Mouse (Mus musculus) myocyte (in vitro differentiated cells): ENCODE data around the gene Txndc15. TPM values are rescaled to one million over a fixed set of nuclear protein-coding genes. Genes with fewer than 3 reads are reported as not detected.
"Not testable (repeated sequence)": the region's sequence is repeated elsewhere in the genome, so short reads cannot be mapped to it uniquely, and the experiment has no call there.

Source experiments
- H3K27me3 ChIP-seq: one replicate; pipeline ENCODE4 v1.6.1; 2011; ENCODE audit not compliant: control insufficient read depth, insufficient read depth, insufficient read length
- H3K36me3 ChIP-seq: one replicate; pipeline ENCODE4 v1.6.1; 2011; ENCODE audit not compliant: control insufficient read depth, insufficient read depth
- H3K4me2 ChIP-seq: one replicate; pipeline ENCODE4 v1.6.1; 2011; ENCODE audit warnings: low read depth, control low read depth
- H3K4me3 ChIP-seq: one replicate; pipeline ENCODE4 v1.5.1; 2011; ENCODE audit warnings: mild to moderate bottlenecking, control low read depth, moderate library complexity
- H3K79me2 ChIP-seq: one replicate; pipeline ENCODE4 v1.6.1; 2011; ENCODE audit not compliant: control insufficient read depth, insufficient read depth
- H3ac ChIP-seq: one replicate; pipeline ENCODE4 v1.6.1; 2011; ENCODE audit not compliant: control insufficient read depth, insufficient read length
- CEBPB ChIP-seq: IDR thresholded peaks from 2 replicates; pipeline ENCODE4 v1.6.1; 2011; ENCODE audit warnings: mild to moderate bottlenecking, moderate library complexity; ENCODE audit not compliant: poor library complexity, insufficient read depth, severe bottlenecking
- E2F4 ChIP-seq: IDR thresholded peaks from one replicate; pipeline ENCODE4 v1.6.1; 2011; ENCODE audit warnings: mild to moderate bottlenecking, control low read depth, moderate library complexity; ENCODE audit not compliant: insufficient read depth
- MAX ChIP-seq: IDR thresholded peaks from one replicate; pipeline ENCODE4 v1.6.1; 2011; ENCODE audit warnings: low read depth, mild to moderate bottlenecking, control low read depth
- MYOD1 ChIP-seq, 3 experiments: IDR thresholded peaks; one replicate each; pipeline ENCODE4 v1.6.1; 2011; ENCODE audit warnings: control low read depth in 2 of 3, low read depth in 2 of 3, mild to moderate bottlenecking in 2 of 3, moderate library complexity in 1 of 3; ENCODE audit not compliant: insufficient read length in 2 of 3, control insufficient read depth in 1 of 3
- MYOG ChIP-seq, 3 experiments: IDR thresholded peaks; one replicate each; pipeline ENCODE4 v1.6.1; 2011; ENCODE audit warnings: control low read depth in 2 of 3, low read depth in 2 of 3, mild to moderate bottlenecking in 2 of 3; ENCODE audit not compliant: insufficient read length in 2 of 3, control insufficient read depth in 1 of 3, insufficient read depth in 1 of 3
- POLR2A ChIP-seq: IDR thresholded peaks from one replicate; pipeline ENCODE4 v1.6.1; 2011; ENCODE audit warnings: low read depth, mild to moderate bottlenecking, control low read depth, moderate library complexity; ENCODE audit not compliant: insufficient read length
- POLR2AphosphoS2 ChIP-seq: IDR thresholded peaks from one replicate; pipeline ENCODE4 v1.6.1; 2011; ENCODE audit warnings: low read depth, control low read depth; ENCODE audit not compliant: insufficient read length
- REST ChIP-seq: IDR thresholded peaks from one replicate; pipeline ENCODE4 v1.6.1; 2011; ENCODE audit warnings: mild to moderate bottlenecking, control low read depth, moderate library complexity; ENCODE audit not compliant: insufficient read depth, insufficient read length
- SRF ChIP-seq: IDR thresholded peaks from one replicate; pipeline ENCODE4 v1.6.1; 2011; ENCODE audit warnings: low read depth; ENCODE audit not compliant: control insufficient read depth, insufficient read length
- TCF12 ChIP-seq: IDR thresholded peaks from one replicate; pipeline ENCODE4 v1.6.1; 2011; ENCODE audit warnings: mild to moderate bottlenecking, control low read depth; ENCODE audit not compliant: poor library complexity, insufficient read depth, severe bottlenecking
- TCF3 ChIP-seq: IDR thresholded peaks from one replicate; pipeline ENCODE4 v1.6.1; 2011; ENCODE audit warnings: low read depth, control low read depth; ENCODE audit not compliant: insufficient read length
- USF1 ChIP-seq: IDR thresholded peaks from one replicate; pipeline ENCODE4 v1.6.1; 2011; ENCODE audit warnings: low read depth, mild to moderate bottlenecking, control low read depth, moderate library complexity
- polyA plus RNA-seq: library from polyadenylated mRNA; unstranded; fragments of >200 nt; fragmentation: generic; extraction: Trizol; gene quantifications from one replicate; pipeline ENCODE4 v1.2.1, GENCODE M21; 2012; ENCODE audit warnings: missing spikeins

Gene Txndc15
- polyA plus RNA-seq, 1 experiment: 41.7 TPM

DNA sequence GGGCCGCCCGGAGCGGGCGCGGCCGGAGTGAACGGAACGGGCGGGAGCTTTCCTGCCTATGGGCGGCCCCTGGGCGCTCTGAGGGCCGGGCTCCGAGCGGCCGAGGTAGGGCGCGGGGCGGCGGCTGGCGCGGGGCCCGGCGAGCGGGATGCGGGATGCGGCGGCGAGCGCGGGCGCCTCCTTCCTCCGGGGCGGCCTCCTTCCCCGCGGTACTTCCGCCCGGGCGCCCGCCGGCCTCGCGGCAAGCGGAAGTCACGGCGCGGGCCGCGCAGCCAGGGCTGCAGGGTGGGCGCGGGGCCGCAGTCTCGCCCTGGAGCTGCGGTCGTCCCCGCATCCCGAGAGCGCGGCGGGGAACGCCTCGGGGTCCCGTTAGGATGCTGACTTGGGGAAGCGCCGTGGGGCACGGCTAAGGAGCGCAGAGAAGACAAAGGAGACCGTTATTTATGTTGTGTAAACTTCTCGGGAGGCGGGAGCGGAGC lies 21.2 kb upstream of the Txndc15 start:
- TF ChIP-seq MYOD1 (IDR thresholded peaks at IDR 0.05; ENCODE audit: control insufficient read depth in 1 of 3, insufficient read length in 2 of 3, low read depth in 2 of 3) (no peak), POLR2A (peak; percentile 31)
- Histone ChIP-seq H3ac (peak overlapping the region; percentile 83), H3K36me3 (no peaks in the 10 kb centered on the region), H3K4me2 (peak overlapping the region; percentile 91), H3K27me3 (no peaks in the 10 kb centered on the region), H3K4me3 (peak overlapping the region; percentile 52), H3K79me2 (peaks cover 50% of the 10 kb centered on the region)

DNA sequence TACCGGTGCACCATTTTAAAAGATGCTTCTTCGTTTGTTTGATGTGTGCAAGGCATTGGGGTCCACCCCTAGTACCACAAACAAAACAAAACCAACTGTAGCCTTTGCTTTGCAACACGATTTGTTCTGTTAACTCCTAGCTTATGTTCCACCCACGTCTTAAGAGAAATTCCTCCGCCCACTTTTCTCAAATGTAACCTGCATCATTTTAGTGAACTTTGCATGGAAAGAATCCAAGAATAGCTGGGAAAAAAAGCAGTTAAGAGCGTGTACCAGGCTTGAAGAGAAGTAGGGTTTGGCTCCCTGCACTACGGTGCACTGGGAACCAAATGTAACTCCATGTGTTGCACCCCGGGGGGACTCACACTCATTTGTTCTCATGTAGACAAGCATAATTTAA lies 20.3 kb upstream of the Txndc15 start:
- Histone ChIP-seq H3K27me3 (no peaks in the 10 kb centered on the region), H3K36me3 (no peaks in the 10 kb centered on the region), H3K4me3 (peak overlapping the region; percentile 52), H3ac (peak overlapping the region; percentile 83), H3K79me2 (peaks cover 58% of the 10 kb centered on the region), H3K4me2 (peak overlapping the region; percentile 91)
- TF ChIP-seq USF1 (no peak), MYOD1 (IDR thresholded peaks at IDR 0.05; ENCODE audit: control insufficient read depth in 1 of 3, insufficient read length in 2 of 3, low read depth in 2 of 3) (no peak), MAX (no peak), REST (no peak), SRF (no peak), MYOG (IDR thresholded peaks at IDR 0.05; ENCODE audit: control insufficient read depth in 1 of 3, insufficient read depth in 1 of 3, insufficient read length in 2 of 3, low read depth in 2 of 3) (no peak), TCF3 (no peak), E2F4 (no peak), POLR2A (no peak)

DNA sequence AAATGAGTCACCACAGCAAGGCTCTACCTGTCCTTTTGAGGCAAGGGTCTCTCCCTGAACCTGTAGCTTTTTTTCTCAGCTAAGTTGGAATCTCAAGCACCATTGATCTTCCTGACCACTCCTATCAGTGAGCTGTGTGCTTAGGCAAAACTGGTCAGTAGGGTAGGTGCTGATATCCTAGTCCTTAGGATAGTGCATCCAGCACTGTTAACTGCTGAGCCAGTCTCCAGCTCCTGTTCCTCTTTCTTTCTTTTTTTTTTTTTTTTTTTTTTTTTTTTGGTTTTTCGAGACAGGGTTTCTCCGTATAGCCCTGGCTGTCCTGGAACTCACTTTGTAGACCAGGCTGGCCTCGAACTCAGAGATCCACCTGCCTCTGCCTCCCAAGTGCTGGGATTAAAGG lies 18.5 kb upstream of the Txndc15 start:
- not testable (repeated sequence) for H3K36me3 ChIP-seq, H3K4me2 ChIP-seq, H3ac ChIP-seq, H3K27me3 ChIP-seq, H3K4me3 ChIP-seq
- H3K79me2 ChIP-seq: peaks cover 74% of the 10 kb centered on the region

DNA sequence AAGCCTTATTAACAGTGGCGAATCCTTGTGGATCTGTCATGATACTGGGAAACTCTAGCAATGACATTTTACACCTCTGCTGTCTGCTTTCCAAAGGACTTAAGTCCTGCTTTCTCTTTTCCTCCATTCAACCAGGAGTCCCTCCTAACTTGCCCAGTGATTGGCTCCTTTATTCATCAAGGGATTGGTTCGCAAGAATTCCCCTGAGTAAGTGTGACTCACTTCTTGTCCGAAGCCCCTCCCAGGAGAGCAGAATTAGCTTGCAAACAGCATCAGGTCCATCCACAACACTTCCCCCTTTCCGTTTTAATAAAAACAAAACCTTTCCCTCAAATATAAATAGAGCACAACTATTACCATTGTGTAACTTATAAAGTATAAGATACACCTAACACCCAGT lies 10.1 kb upstream of the Txndc15 start:
- no peaks in the 10 kb centered on the region for H3K27me3 ChIP-seq
- H3K4me3 ChIP-seq: no peak overlapping the region
- peaks cover 30% of the 10 kb centered on the region for H3K36me3 ChIP-seq
- H3K79me2 ChIP-seq: peaks cover 39% of the 10 kb centered on the region
- no peak overlapping the region for H3ac ChIP-seq
- no peak overlapping the region for H3K4me2 ChIP-seq
- no peak for TF ChIP-seq CEBPB
- no peak for TF ChIP-seq E2F4
- TF ChIP-seq TCF3: no peak
- TF ChIP-seq POLR2A: no peak
- TF ChIP-seq MAX: no peak
- TF ChIP-seq USF1: no peak
- no peak for TF ChIP-seq SRF
- no peak for TF ChIP-seq MYOD1 (IDR thresholded peaks at IDR 0.05; ENCODE audit: control insufficient read depth in 1 of 3, insufficient read length in 2 of 3, low read depth in 2 of 3)
- no peak for TF ChIP-seq TCF12
- no peak for TF ChIP-seq POLR2AphosphoS2
- no peak for TF ChIP-seq MYOG (IDR thresholded peaks at IDR 0.05; ENCODE audit: control insufficient read depth in 1 of 3, insufficient read depth in 1 of 3, insufficient read length in 2 of 3, low read depth in 2 of 3)
- TF ChIP-seq REST: no peak

DNA sequence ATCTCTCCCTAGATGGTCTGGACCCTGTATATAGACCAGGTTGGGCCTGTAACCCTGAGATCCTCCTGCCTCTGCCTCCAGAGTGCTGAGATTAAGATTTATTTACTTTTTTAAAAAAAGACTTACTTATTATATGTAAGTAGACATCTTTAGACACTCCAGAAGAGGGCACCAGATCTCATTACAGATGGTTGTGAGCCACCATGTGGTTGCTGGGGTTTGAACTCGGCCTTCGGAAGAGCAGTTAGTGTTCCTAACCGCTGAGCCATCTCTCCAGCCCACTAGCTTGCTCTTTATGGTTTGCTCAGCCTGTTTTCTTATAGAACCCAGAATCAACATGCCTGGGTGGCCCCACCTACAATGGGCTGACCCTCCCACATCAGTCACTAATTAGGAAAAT lies 1.6 kb upstream of the Txndc15 start:
- no peak for TF ChIP-seq TCF12
- no peak for TF ChIP-seq MYOD1 (IDR thresholded peaks at IDR 0.05; ENCODE audit: control insufficient read depth in 1 of 3, insufficient read length in 2 of 3, low read depth in 2 of 3)
- TF ChIP-seq CEBPB: no peak
- TF ChIP-seq SRF: no peak
- TF ChIP-seq POLR2A: no peak
- TF ChIP-seq TCF3: no peak
- no peak for TF ChIP-seq E2F4
- TF ChIP-seq MAX: no peak
- TF ChIP-seq USF1: no peak
- no peak for TF ChIP-seq REST
- no peak for TF ChIP-seq POLR2AphosphoS2
- no peak overlapping the region for H3K4me3 ChIP-seq
- peaks cover 12% of the 10 kb centered on the region for H3K79me2 ChIP-seq

More for the DNA sequence above, 1.6 kb upstream of the Txndc15 start:
- H3K4me2 ChIP-seq: no peak overlapping the region
- no peaks in the 10 kb centered on the region for H3K36me3 ChIP-seq
- no peak overlapping the region for H3ac ChIP-seq
- no peaks in the 10 kb centered on the region for H3K27me3 ChIP-seq
